Mouse (Mus musculus) midbrain, embryonic 16.5 days (tissue): ENCODE measurements around the gene Shisal1. TPM values are rescaled to one million over a fixed set of nuclear protein-coding genes. Genes with fewer than 3 reads are reported as not detected.

ENCODE experiments used
- ATAC-seq: fragments of 200-750 bp; cut with Nextera tagmentation; 2 replicates; pipeline ENCODE4 v1.8.0; 2017; ENCODE audit warnings: moderate TSS enrichment
- H3K27ac ChIP-seq: fragments of 300-500 bp; sonication (generic); 2 replicates; pipeline ENCODE4 v1.5.1; 2014; ENCODE audit warnings: mild to moderate bottlenecking, low read length, mixed read lengths
- H3K27me3 ChIP-seq: fragments of 300-500 bp; sonication (generic); 2 replicates; pipeline ENCODE4 v1.6.1; 2014; ENCODE audit warnings: low read depth, low read length, mixed read lengths; ENCODE audit not compliant: control insufficient read depth, insufficient read depth
- H3K36me3 ChIP-seq: fragments of 300-500 bp; sonication (generic); 2 replicates; pipeline ENCODE4 v1.6.1; 2014; ENCODE audit warnings: mild to moderate bottlenecking, low read length, moderate library complexity, mixed read lengths; ENCODE audit not compliant: control insufficient read depth, insufficient read depth
- H3K4me1 ChIP-seq: fragments of 300-500 bp; sonication (generic); 2 replicates; pipeline ENCODE4 v1.6.1; 2014; ENCODE audit warnings: mild to moderate bottlenecking, low read length, mixed read lengths; ENCODE audit not compliant: control insufficient read depth, insufficient read depth
- H3K4me2 ChIP-seq: fragments of 300-500 bp; sonication (generic); 2 replicates; pipeline ENCODE4 v1.6.1; 2014; ENCODE audit warnings: mild to moderate bottlenecking, low read length, mixed read lengths
- H3K4me3 ChIP-seq: fragments of 300-500 bp; sonication (generic); 2 replicates; pipeline ENCODE4 v1.5.1; 2014; ENCODE audit warnings: low read depth, mild to moderate bottlenecking, low read length, moderate library complexity, mixed read lengths
- H3K9ac ChIP-seq: fragments of 300-500 bp; sonication (generic); 2 replicates; pipeline ENCODE4 v1.6.1; 2014; ENCODE audit warnings: low read depth, low read length, mixed read lengths
- H3K9me3 ChIP-seq: fragments of 300-500 bp; sonication (generic); replicated peaks from 2 replicates; pipeline ENCODE4 v1.6.1; 2014; ENCODE audit warnings: mild to moderate bottlenecking, low read length, mixed read lengths; ENCODE audit not compliant: control insufficient read depth, poor library complexity, severe bottlenecking
- WGBS: fragments of 180-500 bp; shearing (Covaris S2); extraction: QIAGEN DNeasy Blood & Tissue Kit; methylation state at CpG from one replicate; pipeline ENCODE4 v1.1.7; 2014; 5-methylcytosine and 5-hydroxymethylcytosine counted together
- polyA plus RNA-seq: library from polyadenylated mRNA; unstranded; fragments of >200 nt; fragmentation: Nextera tagmentation; extraction: Ambion mirVana; gene quantifications from 2 replicates; pipeline ENCODE4 v1.2.1, GENCODE M21; 2015

Shisal1 gene
- polyA plus RNA-seq, 1 experiment from 2014 or later: 20.3 TPM

- no peak overlapping the region for H3K4me3 ChIP-seq
- H3K27me3 ChIP-seq: no peaks in the 10 kb centered on the region
- H3K36me3 ChIP-seq: 0 out of 2 replicates have a peak, but pooled peaks cover 3% of the 10 kb centered on the region
- H3K9me3 ChIP-seq: peaks cover 6% of the 10 kb centered on the region; the same call in 1 of the 2 replicates
- WGBS: 57% methylated on average over 14 of the region's 14 CpGs
- H3K27ac ChIP-seq: 0 out of 2 replicates have a peak overlapping the region, but pooled peaks have one; percentile 22
- peaks cover 24% of the 10 kb centered on the region for H3K4me1 ChIP-seq
- ATAC-seq: peak; percentile 9; the same call in 1 of the 2 replicates
- H3K9ac ChIP-seq: no peak overlapping the region
- H3K4me2 ChIP-seq: no peak overlapping the region
Measured at GRCm38 (mm10) chr15:84395341-84396067, 51.4 kb downstream of the Shisal1 start.

GRCm38 (mm10) chr15:84393341-84393740 lies 53.6 kb downstream of the Shisal1 start:
- H3K4me3 ChIP-seq: no peak overlapping the region
- H3K4me2 ChIP-seq: no peak overlapping the region
- H3K4me1 ChIP-seq: peaks cover 23% of the 10 kb centered on the region
- peak overlapping the region; percentile 62 for H3K27ac ChIP-seq
- 0 out of 2 replicates have a peak, but pooled peaks cover 3% of the 10 kb centered on the region for H3K36me3 ChIP-seq
- H3K9me3 ChIP-seq: peaks cover 6% of the 10 kb centered on the region; the same call in 1 of the 2 replicates
- WGBS: 51% methylated on average over 6 of the region's 6 CpGs
- H3K9ac ChIP-seq: no peak overlapping the region
- peak; percentile 54 for ATAC-seq
- no peaks in the 10 kb centered on the region for H3K27me3 ChIP-seq

- Histone ChIP-seq H3K9ac (no peak overlapping the region), H3K4me1 (peaks cover 19% of the 10 kb centered on the region), H3K4me2 (no peak overlapping the region), H3K9me3 (peaks cover 11% of the 10 kb centered on the region), H3K36me3 (0 out of 2 replicates have a peak, but pooled peaks cover 6% of the 10 kb centered on the region), H3K4me3 (no peak overlapping the region), H3K27ac (peak overlapping the region; percentile 62), H3K27me3 (no peaks in the 10 kb centered on the region)
- 40% methylated on average over 5 of the region's 5 CpGs for WGBS
- ATAC-seq: peak; percentile 52
Measured at GRCm38 (mm10) chr15:84392840-84393239, 54.1 kb downstream of the Shisal1 start.

- Histone ChIP-seq H3K27ac (no peak overlapping the region), H3K27me3 (no peaks in the 10 kb centered on the region), H3K4me3 (no peak overlapping the region), H3K9me3 (peaks cover 17% of the 10 kb centered on the region), H3K9ac (no peak overlapping the region), H3K4me2 (no peak overlapping the region), H3K36me3 (0 out of 2 replicates have a peak, but pooled peaks cover 10% of the 10 kb centered on the region), H3K4me1 (peaks cover 19% of the 10 kb centered on the region)
- ATAC-seq: no peak
- 96% methylated on average over 4 of the region's 4 CpGs for WGBS
Measured at GRCm38 (mm10) chr15:84392131-84392530, 54.8 kb downstream of the Shisal1 start.

GRCm38 (mm10) chr15:84388698-84389131 lies 58.2 kb downstream of the Shisal1 start:
- H3K9me3 ChIP-seq: peaks cover 21% of the 10 kb centered on the region
- H3K9ac ChIP-seq: no peak overlapping the region
- 0 out of 2 replicates have a peak, but pooled peaks cover 10% of the 10 kb centered on the region for H3K36me3 ChIP-seq
- H3K27ac ChIP-seq: no peak overlapping the region
- H3K4me1 ChIP-seq: peaks cover 10% of the 10 kb centered on the region
- 94% methylated on average over 8 of the region's 8 CpGs for WGBS
- no peak for ATAC-seq
- no peaks in the 10 kb centered on the region for H3K27me3 ChIP-seq
- H3K4me3 ChIP-seq: no peak overlapping the region
- H3K4me2 ChIP-seq: no peak overlapping the region

- Histone ChIP-seq H3K36me3 (0 out of 2 replicates have a peak, but pooled peaks cover 7% of the 10 kb centered on the region), H3K4me3 (no peak overlapping the region), H3K9ac (no peak overlapping the region), H3K27me3 (no peaks in the 10 kb centered on the region), H3K27ac (no peak overlapping the region), H3K9me3 (peaks cover 17% of the 10 kb centered on the region), H3K4me1 (no peaks in the 10 kb centered on the region), H3K4me2 (no peak overlapping the region)
- WGBS: 93% methylated on average over 8 of the region's 8 CpGs
- no peak for ATAC-seq
Measured at GRCm38 (mm10) chr15:84385995-84386565, 60.8 kb downstream of the Shisal1 start.

- H3K4me2 ChIP-seq: no peak overlapping the region
- WGBS: 93% methylated on average over 9 of the region's 9 CpGs
- no peaks in the 10 kb centered on the region for H3K27me3 ChIP-seq
- H3K4me3 ChIP-seq: no peak overlapping the region
- H3K4me1 ChIP-seq: no peaks in the 10 kb centered on the region
- H3K27ac ChIP-seq: no peak overlapping the region
- no peak overlapping the region for H3K9ac ChIP-seq
- no peak for ATAC-seq
- H3K9me3 ChIP-seq: peaks cover 15% of the 10 kb centered on the region
- H3K36me3 ChIP-seq: 0 out of 2 replicates have a peak, but pooled peaks cover 7% of the 10 kb centered on the region
Measured at GRCm38 (mm10) chr15:84384066-84384465, 62.8 kb downstream of the Shisal1 start.

GRCm38 (mm10) chr15:84380181-84380580 lies 66.7 kb downstream of the Shisal1 start:
- ATAC-seq: no peak

GRCm38 (mm10) chr15:84378734-84379133 lies 68.2 kb downstream of the Shisal1 start:
- 80% methylated on average over 9 of the region's 9 CpGs for WGBS
- Histone ChIP-seq H3K36me3 (no peaks in the 10 kb centered on the region), H3K4me2 (no peak overlapping the region), H3K4me1 (no peaks in the 10 kb centered on the region), H3K27ac (no peak overlapping the region), H3K9me3 (peaks cover 8% of the 10 kb centered on the region), H3K27me3 (no peaks in the 10 kb centered on the region), H3K4me3 (no peak overlapping the region), H3K9ac (no peak overlapping the region)
- ATAC-seq: no peak

More at GRCm38 (mm10) chr15:84380181-84380580, 66.7 kb downstream of the Shisal1 start:
- 80% methylated on average over 10 of the region's 10 CpGs for WGBS
- H3K9me3 ChIP-seq: peaks cover 4% of the 10 kb centered on the region
- H3K4me3 ChIP-seq: no peak overlapping the region
- no peaks in the 10 kb centered on the region for H3K27me3 ChIP-seq
- H3K4me2 ChIP-seq: no peak overlapping the region
- H3K4me1 ChIP-seq: no peaks in the 10 kb centered on the region
- H3K36me3 ChIP-seq: no peaks in the 10 kb centered on the region
- H3K9ac ChIP-seq: no peak overlapping the region
- no peak overlapping the region for H3K27ac ChIP-seq
